Mouse (Mus musculus): ENCODE data around the gene Omt2b. TPM values are rescaled to one million over a fixed set of nuclear protein-coding genes. Genes with fewer than 3 reads are reported as not detected.
"Not testable (repeated sequence)": the region's sequence is repeated elsewhere in the genome, so short reads cannot be mapped to it uniquely, and the experiment has no call there.

Gene Omt2b
- polyA plus RNA-seq (2015; fragmentation: Nextera tagmentation; extraction: Ambion mirVana): not detected in 2 replicates

DNA sequence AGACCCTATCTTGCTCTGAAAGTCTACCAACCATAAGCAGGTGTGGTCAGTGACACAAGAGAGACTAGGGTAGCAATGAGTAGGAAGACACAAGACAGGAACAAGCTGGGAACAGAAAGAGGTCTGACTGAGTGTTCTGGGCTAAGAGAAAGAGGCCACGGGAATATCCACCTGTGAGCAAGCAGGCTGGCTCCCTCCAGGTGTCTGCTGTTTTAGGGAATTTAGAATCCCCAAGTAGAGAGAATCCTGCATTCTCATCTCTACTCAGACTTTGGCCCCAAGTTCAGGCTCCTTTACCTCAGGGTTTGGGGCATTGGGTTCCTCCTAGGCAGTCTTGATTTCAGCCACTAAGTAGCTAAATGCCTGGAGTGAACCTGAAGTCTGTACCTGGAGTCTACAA is at the start of gene Omt2b:
Gene Omt2b (plus strand): TSS at position 301 of the 400 bp plus-strand sequence.
- WGBS: 86% methylated on average over 1 of the region's 1 CpGs
- not testable (repeated sequence) for H3K36me3 ChIP-seq (ENCODE audit: control insufficient read depth, insufficient read depth, low read length); H3K4me2 ChIP-seq (ENCODE audit: low read depth, low read length)

DNA sequence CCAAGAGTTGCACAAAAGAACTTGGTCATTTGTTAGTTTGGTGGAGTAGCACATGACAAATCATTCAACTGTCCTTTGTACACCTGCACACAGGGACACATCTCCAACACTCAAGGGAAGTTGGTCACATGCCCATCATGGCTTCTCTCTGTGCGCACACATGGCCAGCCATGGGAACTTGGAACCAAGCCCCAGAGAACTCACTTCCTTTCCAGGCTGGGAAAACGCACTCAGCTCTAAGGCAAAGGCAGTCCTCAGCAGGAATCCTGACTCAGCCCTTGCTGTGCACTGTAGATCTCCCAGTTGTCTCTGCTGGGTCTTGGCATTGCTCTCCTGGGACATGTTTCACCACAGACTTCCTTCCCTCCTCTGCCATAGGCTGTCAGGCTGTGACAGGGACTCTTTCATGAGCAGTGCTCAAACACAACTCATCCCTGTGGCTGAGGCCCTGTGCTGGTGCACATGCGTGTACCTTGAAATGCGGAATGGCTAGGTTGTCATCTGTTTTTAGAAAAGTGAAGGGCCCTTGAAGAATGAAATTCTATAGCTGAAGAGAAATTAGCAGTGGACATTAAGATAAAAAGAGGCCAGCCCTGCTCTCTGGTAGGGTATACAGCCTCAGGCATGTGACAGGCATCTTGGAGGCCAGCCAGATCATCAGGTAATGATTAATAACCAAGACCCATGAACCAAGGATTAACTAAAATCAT is 45.2 kb upstream of the Omt2b start:
- not testable (repeated sequence) for H3K27me3 ChIP-seq (ENCODE audit: control insufficient read depth, insufficient read depth, low read length); H3K9me3 ChIP-seq (replicated peaks; ENCODE audit: control insufficient read depth, low read length); H3K4me2 ChIP-seq (ENCODE audit: low read depth, low read length); H3K4me1 ChIP-seq (ENCODE audit: control insufficient read depth, insufficient read depth, low read length); H3K4me3 ChIP-seq (replicated peaks; ENCODE audit: low read length); H3K9ac ChIP-seq (ENCODE audit: low read length); H3K36me3 ChIP-seq (ENCODE audit: control insufficient read depth, insufficient read depth, low read length)
- 63% methylated on average over 4 of the region's 4 CpGs for WGBS
- peak; percentile 94 for ATAC-seq (ENCODE audit: insufficient read depth, low FRiP score)
- H3K27ac ChIP-seq (ENCODE audit: low read length): peak overlapping the region; percentile 23; the same call in 1 of the 2 replicates

More for the DNA sequence above, at the start of gene Omt2b:
- H3K27me3 ChIP-seq (ENCODE audit: control insufficient read depth, insufficient read depth, low read length); H3K27ac ChIP-seq (ENCODE audit: low read length); H3K9me3 ChIP-seq (replicated peaks; ENCODE audit: control insufficient read depth, low read length); H3K4me3 ChIP-seq (replicated peaks; ENCODE audit: low read length); H3K4me1 ChIP-seq (ENCODE audit: control insufficient read depth, insufficient read depth, low read length); H3K9ac ChIP-seq (ENCODE audit: low read length); ATAC-seq (ENCODE audit: insufficient read depth, low FRiP score): not testable (repeated sequence)

DNA sequence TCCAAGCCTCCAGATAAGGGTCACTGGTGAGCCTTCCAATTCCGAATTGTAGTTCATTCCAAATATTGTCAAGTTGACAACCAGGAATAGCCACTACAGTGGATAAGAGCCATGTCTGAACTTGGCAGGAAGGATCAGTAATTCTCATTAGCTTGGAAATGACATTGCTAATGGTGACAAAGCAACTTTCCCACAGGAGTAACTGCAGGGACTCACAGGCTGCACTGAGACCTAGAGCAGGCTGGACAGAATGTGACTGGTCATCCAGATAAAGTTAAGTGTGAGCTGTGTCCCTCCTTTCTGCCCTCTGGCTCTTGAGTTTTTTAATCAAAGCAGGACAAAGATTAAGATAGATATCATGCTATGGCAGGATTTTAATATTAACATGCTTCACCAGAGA is 38.3 kb upstream of the Omt2b start:
- H3K4me2 ChIP-seq (ENCODE audit: low read depth, low read length); H3K36me3 ChIP-seq (ENCODE audit: control insufficient read depth, insufficient read depth, low read length); H3K27me3 ChIP-seq (ENCODE audit: control insufficient read depth, insufficient read depth, low read length); H3K9ac ChIP-seq (ENCODE audit: low read length); H3K4me1 ChIP-seq (ENCODE audit: control insufficient read depth, insufficient read depth, low read length); ATAC-seq (ENCODE audit: insufficient read depth, low FRiP score); H3K4me3 ChIP-seq (replicated peaks; ENCODE audit: low read length); H3K9me3 ChIP-seq (replicated peaks; ENCODE audit: control insufficient read depth, low read length); H3K27ac ChIP-seq (ENCODE audit: low read length): not testable (repeated sequence)
- 70% methylated on average over 1 of the region's 1 CpGs for WGBS

DNA sequence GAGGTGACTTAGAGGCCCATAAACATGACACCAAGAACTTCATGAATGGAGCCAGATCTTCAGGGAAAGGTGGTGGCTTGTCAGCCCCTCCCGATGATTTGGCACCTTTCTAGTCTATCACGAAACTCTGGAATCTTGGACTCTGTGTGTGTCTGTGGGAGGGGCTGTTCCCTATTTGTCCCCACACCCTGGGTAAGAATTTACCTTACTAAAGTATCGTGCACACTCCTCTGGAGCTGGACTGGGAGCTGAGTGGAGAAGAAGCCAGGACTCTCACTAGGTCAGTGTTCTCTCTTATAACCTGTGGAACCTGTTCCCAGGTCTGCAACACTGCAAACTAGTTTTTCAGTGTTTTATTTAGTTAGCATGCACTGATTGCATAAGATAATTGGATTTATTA is 37.7 kb upstream of the Omt2b start, which contains the start of gene Gm10639:
Gene Gm10639 (plus strand): TSS at position 201 of the 400 bp plus-strand sequence.
- H3K4me3 ChIP-seq (replicated peaks; ENCODE audit: low read length); H3K4me2 ChIP-seq (ENCODE audit: low read depth, low read length); H3K4me1 ChIP-seq (ENCODE audit: control insufficient read depth, insufficient read depth, low read length); H3K27me3 ChIP-seq (ENCODE audit: control insufficient read depth, insufficient read depth, low read length); H3K9ac ChIP-seq (ENCODE audit: low read length); H3K36me3 ChIP-seq (ENCODE audit: control insufficient read depth, insufficient read depth, low read length); H3K9me3 ChIP-seq (replicated peaks; ENCODE audit: control insufficient read depth, low read length); H3K27ac ChIP-seq (ENCODE audit: low read length): not testable (repeated sequence)
- ATAC-seq (ENCODE audit: insufficient read depth, low FRiP score): peak; percentile 88; the same call in 1 of the 2 replicates
- WGBS: 60% methylated on average over 3 of the region's 3 CpGs

DNA sequence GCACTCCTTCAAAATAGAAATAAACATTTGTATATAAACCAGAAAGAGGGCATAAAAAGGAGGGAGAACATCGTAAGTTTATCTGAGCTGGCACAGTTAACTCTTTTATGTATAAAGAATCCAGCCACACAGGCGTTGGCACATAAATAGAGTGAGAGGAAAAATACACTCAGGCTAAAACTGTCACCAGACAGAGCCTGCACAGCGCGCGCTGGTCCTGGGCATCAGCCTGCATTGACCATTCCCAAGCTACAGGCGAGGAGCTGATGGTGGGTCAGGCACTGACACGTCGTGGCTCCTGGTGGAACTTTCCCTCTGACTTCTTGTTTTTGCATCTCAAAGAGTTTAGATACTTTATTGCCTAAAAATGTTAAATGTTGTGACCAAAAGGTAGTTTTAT is 34.9 kb upstream of the Omt2b start:
- ATAC-seq (ENCODE audit: insufficient read depth, low FRiP score); H3K4me1 ChIP-seq (ENCODE audit: control insufficient read depth, insufficient read depth, low read length); H3K27ac ChIP-seq (ENCODE audit: low read length); H3K9ac ChIP-seq (ENCODE audit: low read length); H3K9me3 ChIP-seq (replicated peaks; ENCODE audit: control insufficient read depth, low read length); H3K36me3 ChIP-seq (ENCODE audit: control insufficient read depth, insufficient read depth, low read length); H3K4me3 ChIP-seq (replicated peaks; ENCODE audit: low read length); H3K4me2 ChIP-seq (ENCODE audit: low read depth, low read length); H3K27me3 ChIP-seq (ENCODE audit: control insufficient read depth, insufficient read depth, low read length): not testable (repeated sequence)
- whole genome bisulfite sequencing: 77% methylated on average over 7 of the region's 8 CpGs

DNA sequence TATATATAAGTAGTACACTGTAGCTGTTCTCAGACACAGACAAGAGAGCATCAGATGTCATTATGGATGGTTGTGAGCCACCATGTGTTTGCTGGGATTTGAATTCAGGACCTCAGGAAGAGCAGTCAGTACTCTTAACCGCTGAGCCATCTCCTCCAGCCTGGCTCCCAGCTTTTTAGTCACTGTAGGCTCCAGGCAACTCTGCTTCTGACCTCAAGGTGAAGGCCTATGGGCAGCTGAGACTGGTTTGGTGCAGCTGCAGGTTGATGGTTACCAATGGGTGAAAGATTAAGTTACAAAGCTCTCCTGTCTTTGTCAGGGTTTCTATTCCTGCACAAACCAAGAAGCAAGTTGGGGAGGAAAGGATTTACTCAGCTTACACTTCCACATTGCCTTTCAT is 33.7 kb upstream of the Omt2b start:
- H3K4me2 ChIP-seq (ENCODE audit: low read depth, low read length); H3K9me3 ChIP-seq (replicated peaks; ENCODE audit: control insufficient read depth, low read length); ATAC-seq (ENCODE audit: insufficient read depth, low FRiP score); H3K4me1 ChIP-seq (ENCODE audit: control insufficient read depth, insufficient read depth, low read length); H3K4me3 ChIP-seq (replicated peaks; ENCODE audit: low read length); H3K36me3 ChIP-seq (ENCODE audit: control insufficient read depth, insufficient read depth, low read length); H3K27ac ChIP-seq (ENCODE audit: low read length); H3K9ac ChIP-seq (ENCODE audit: low read length); H3K27me3 ChIP-seq (ENCODE audit: control insufficient read depth, insufficient read depth, low read length): not testable (repeated sequence)
- WGBS: 67% methylated on average over 1 of the region's 1 CpGs

DNA sequence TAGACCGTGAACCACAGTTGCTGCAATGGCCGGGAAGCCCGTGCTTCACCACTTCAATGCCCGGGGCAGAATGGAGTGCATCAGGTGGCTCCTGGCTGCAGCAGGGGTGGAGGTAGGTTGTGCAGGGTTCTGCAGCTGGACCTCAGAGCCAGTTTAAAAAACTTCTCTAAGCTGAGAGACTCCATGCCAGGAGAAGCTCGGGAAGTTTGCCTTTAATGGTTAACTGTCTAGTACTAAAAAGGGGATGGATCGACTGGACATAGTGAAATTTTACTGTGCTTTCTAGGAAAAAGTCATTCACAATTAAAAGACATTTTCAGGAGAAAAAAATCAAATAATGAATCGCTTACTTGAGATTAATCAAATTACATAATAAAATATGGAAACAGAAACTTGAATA is 32.6 kb upstream of the Omt2b start:
- not testable (repeated sequence) for H3K4me1 ChIP-seq (ENCODE audit: control insufficient read depth, insufficient read depth, low read length); H3K36me3 ChIP-seq (ENCODE audit: control insufficient read depth, insufficient read depth, low read length); H3K9me3 ChIP-seq (replicated peaks; ENCODE audit: control insufficient read depth, low read length); ATAC-seq (ENCODE audit: insufficient read depth, low FRiP score); H3K9ac ChIP-seq (ENCODE audit: low read length); H3K4me2 ChIP-seq (ENCODE audit: low read depth, low read length); H3K27me3 ChIP-seq (ENCODE audit: control insufficient read depth, insufficient read depth, low read length); H3K27ac ChIP-seq (ENCODE audit: low read length); H3K4me3 ChIP-seq (replicated peaks; ENCODE audit: low read length)
- WGBS: 84% methylated on average over 4 of the region's 7 CpGs

DNA sequence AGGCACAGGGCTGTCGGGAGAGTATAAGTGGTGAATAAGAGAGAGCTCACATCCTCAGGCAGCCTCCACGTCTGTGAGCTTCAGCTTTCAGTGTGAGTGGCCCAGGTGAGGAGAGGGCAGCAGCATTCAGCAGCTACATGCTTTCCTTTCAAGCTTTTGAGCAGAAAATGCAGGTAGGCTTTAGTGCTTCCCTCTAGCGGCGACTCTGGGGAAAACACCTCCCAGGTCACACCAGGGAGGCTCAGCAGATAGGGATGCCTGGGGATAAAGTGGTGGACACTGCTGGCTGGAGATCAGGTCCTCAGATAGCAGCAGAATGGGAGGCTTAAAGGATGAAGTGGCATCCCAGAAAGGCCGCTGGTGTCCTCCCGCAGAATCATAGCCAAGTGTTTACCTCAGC is 31.3 kb upstream of the Omt2b start:
- not testable (repeated sequence) for H3K4me2 ChIP-seq (ENCODE audit: low read depth, low read length); H3K27ac ChIP-seq (ENCODE audit: low read length); ATAC-seq (ENCODE audit: insufficient read depth, low FRiP score); H3K9me3 ChIP-seq (replicated peaks; ENCODE audit: control insufficient read depth, low read length); H3K27me3 ChIP-seq (ENCODE audit: control insufficient read depth, insufficient read depth, low read length); H3K4me1 ChIP-seq (ENCODE audit: control insufficient read depth, insufficient read depth, low read length); H3K9ac ChIP-seq (ENCODE audit: low read length); H3K36me3 ChIP-seq (ENCODE audit: control insufficient read depth, insufficient read depth, low read length); H3K4me3 ChIP-seq (replicated peaks; ENCODE audit: low read length)
- WGBS: 15% methylated on average over 6 of the region's 6 CpGs

DNA sequence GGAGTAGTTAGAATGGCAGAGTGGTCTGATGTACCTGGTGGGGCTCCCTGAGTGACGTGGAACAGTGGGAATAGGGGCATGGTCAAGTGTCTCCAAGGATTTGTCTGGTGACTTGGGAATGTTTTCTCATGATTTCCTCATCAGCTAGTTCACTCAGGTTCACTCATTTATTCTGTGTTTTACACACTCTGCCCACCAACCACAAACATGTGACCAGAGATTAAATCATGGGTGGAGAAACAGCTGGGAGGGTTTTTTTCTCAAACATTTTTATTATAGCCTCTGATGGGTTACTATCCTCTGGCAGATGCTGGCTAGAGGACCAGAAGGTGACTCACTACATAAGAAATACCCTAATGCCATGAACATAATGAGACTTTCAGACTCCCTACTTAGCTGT is 29.2 kb upstream of the Omt2b start:
- H3K9ac ChIP-seq (ENCODE audit: low read length): no peak overlapping the region
- ATAC-seq (ENCODE audit: insufficient read depth, low FRiP score): no peak
- H3K27ac ChIP-seq (ENCODE audit: low read length): no peak overlapping the region
- no peak overlapping the region for H3K4me2 ChIP-seq (ENCODE audit: low read depth, low read length)
- 81% methylated on average over 1 of the region's 1 CpGs for WGBS
- no peaks in the 10 kb centered on the region for H3K27me3 ChIP-seq (ENCODE audit: control insufficient read depth, insufficient read depth, low read length)
- no peaks in the 10 kb centered on the region for H3K9me3 ChIP-seq (replicated peaks; ENCODE audit: control insufficient read depth, low read length)
- H3K4me3 ChIP-seq (replicated peaks; ENCODE audit: low read length): no peak overlapping the region
- no peaks in the 10 kb centered on the region for H3K4me1 ChIP-seq (ENCODE audit: control insufficient read depth, insufficient read depth, low read length)
- no peaks in the 10 kb centered on the region for H3K36me3 ChIP-seq (ENCODE audit: control insufficient read depth, insufficient read depth, low read length)
